Mouse (Mus musculus) bone marrow, adult 2 months (tissue): Measurements from ENCODE around the gene Pola1.

Experiments
- CTCF ChIP-seq: fragments of 200-500 bp; IDR thresholded peaks from 2 replicates; pipeline ENCODE4 v1.5.1; 2011; ENCODE audit warnings: low read length, control low read depth; ENCODE audit not compliant: control insufficient read depth, insufficient read depth
- POLR2A ChIP-seq: fragments of 200-500 bp; IDR thresholded peaks from 2 replicates; pipeline ENCODE4 v1.6.1; 2011; ENCODE audit warnings: low read depth, mild to moderate bottlenecking, control low read depth, low read length, borderline replicate concordance; ENCODE audit not compliant: control insufficient read depth

- TF ChIP-seq CTCF (no peak), POLR2A (no peak)
These were observed 263.7 kb downstream of the Pola1 start for GRCm38 (mm10) chrX:93368211-93368610.
